Mouse (Mus musculus): ENCODE measurements around the gene Slc4a8. TPM values are rescaled to one million over a fixed set of nuclear protein-coding genes. Genes with fewer than 3 reads are reported as not detected.

Gene Slc4a8
- polyA plus RNA-seq, 1 experiment: not detected

DNA sequence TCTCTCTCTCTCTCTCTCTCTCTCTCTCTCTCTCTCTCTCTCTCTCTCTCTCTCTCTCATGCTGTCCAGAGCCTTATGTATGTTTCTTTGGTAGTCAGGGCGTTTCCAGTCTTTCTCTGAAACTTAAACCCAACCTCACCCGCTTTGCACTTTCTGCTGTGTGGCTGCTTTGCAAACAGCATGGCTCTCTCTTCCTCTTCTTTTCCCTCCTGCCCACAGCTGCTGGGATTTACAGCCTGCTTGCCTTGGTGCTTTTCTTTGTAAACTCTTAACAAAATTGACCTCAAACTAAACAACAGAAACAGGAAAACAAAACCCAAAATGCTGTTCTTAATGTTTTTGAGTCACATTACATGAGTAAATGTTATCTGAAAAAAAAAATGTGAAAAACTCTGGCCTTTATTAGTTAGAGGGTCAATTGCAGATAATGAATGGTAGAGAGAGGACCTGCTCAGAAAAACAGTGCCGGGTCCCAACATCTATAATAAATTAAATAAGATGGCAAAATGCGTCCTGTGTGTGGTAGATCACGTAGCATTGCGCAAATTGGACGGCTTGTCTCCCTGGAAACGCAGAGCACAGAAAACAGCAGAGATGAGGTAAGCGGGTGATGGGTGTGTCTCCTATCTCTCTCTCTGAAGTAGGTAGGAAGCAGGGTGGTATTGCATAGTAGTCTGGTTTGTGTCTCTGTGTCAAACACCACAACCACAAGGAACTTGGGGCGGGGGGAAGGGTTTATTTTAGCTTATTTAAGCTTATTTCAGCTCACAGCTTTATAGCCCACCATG lies 11.6 kb upstream of the Slc4a8 start:
- 83% methylated on average over 10 of the region's 10 CpGs for WGBS
- Histone ChIP-seq H3K4me3 (ENCODE audit: insufficient read depth, low read depth, low read length) (no peak overlapping the region), H3K4me1 (ENCODE audit: control insufficient read depth, insufficient read depth, low read length) (peaks cover 2% of the 10 kb centered on the region), H3K27ac (ENCODE audit: insufficient read depth, low read depth, low read length) (no peak overlapping the region)
- TF ChIP-seq CTCF (IDR thresholded peaks at IDR 0.05; ENCODE audit: insufficient read depth, low read depth, low read length) (no peak), POLR2A (IDR thresholded peaks at IDR 0.05; ENCODE audit: insufficient read depth, low read depth, low read length) (no peak)

DNA sequence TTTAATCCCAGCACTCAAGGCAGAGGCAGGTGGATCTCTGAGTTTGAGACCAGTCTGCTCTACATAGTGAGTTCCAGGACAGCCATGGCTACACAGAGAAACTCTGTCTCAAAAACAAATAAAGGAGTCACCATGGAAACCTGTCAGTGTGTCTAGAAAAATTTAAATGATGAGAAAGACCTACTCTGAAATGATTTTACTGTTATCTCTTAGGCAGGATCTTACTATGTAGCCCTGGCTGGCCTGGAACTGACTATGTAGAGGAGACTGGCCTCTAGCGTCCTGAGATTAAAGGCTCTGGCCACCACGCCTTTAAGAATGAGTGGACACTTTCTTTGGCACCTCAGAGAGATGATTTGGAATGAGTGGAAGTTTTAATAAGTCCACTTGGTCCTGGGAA lies 9.1 kb upstream of the Slc4a8 start:
- WGBS: 88% methylated on average over 2 of the region's 2 CpGs
- Histone ChIP-seq H3K4me3 (ENCODE audit: insufficient read depth, low read depth, low read length) (no peak overlapping the region), H3K27ac (ENCODE audit: insufficient read depth, low read depth, low read length) (no peak overlapping the region), H3K4me1 (ENCODE audit: control insufficient read depth, insufficient read depth, low read length) (peaks cover 7% of the 10 kb centered on the region)
- TF ChIP-seq CTCF (IDR thresholded peaks at IDR 0.05; ENCODE audit: insufficient read depth, low read depth, low read length) (no peak), POLR2A (IDR thresholded peaks at IDR 0.05; ENCODE audit: insufficient read depth, low read depth, low read length) (no peak)

DNA sequence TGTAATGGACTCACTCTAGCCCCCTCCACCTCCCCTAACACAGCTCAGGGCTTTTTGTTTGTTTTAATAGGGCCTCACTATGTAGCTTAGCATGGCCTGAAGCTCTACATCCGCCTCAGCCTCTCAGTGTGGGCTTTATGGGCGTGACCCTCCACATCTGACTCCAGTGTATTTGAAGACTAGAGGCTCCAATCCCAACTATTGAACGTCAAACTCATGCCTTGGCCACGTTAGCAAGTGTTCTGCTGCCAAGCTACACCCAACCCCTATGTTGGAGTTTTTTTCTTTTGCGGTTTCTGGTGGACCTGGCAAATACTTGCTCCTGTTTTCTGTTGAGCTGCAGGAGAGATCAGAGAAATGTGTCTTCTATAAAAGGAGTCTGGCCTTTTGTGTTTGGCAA lies 8.5 kb upstream of the Slc4a8 start:
- Histone ChIP-seq H3K27ac (ENCODE audit: insufficient read depth, low read depth, low read length) (no peak overlapping the region), H3K4me3 (ENCODE audit: insufficient read depth, low read depth, low read length) (no peak overlapping the region), H3K4me1 (ENCODE audit: control insufficient read depth, insufficient read depth, low read length) (peaks cover 10% of the 10 kb centered on the region)
- WGBS: 66% methylated on average over 5 of the region's 5 CpGs
- TF ChIP-seq POLR2A (IDR thresholded peaks at IDR 0.05; ENCODE audit: insufficient read depth, low read depth, low read length) (no peak), CTCF (IDR thresholded peaks at IDR 0.05; ENCODE audit: insufficient read depth, low read depth, low read length) (no peak)

DNA sequence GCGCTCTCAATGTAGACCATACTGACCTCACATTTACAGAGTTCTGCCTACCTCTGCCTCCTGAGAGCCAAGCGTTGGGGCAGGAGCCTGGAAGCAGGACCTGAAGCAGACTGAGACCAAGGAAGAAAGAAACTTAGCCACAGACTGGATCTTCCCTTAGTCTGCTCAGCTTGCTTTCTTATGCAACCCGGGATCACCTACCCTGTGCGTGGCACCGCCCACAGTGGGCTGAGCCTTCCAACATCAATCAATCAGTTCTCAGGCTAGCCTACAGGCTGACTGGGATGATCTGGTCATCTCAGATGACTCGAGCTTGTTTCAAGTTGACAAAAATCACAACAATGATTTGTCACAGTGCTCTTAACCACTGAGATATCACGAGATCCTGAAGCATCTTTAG lies 7.5 kb upstream of the Slc4a8 start:
- Histone ChIP-seq H3K4me3 (ENCODE audit: insufficient read depth, low read depth, low read length) (no peak overlapping the region), H3K27ac (ENCODE audit: insufficient read depth, low read depth, low read length) (no peak overlapping the region), H3K4me1 (ENCODE audit: control insufficient read depth, insufficient read depth, low read length) (peaks cover 10% of the 10 kb centered on the region)
- 67% methylated on average over 7 of the region's 7 CpGs for WGBS
- no peak for TF ChIP-seq POLR2A (IDR thresholded peaks at IDR 0.05; ENCODE audit: insufficient read depth, low read depth, low read length)
- TF ChIP-seq CTCF (IDR thresholded peaks at IDR 0.05; ENCODE audit: insufficient read depth, low read depth, low read length): no peak

DNA sequence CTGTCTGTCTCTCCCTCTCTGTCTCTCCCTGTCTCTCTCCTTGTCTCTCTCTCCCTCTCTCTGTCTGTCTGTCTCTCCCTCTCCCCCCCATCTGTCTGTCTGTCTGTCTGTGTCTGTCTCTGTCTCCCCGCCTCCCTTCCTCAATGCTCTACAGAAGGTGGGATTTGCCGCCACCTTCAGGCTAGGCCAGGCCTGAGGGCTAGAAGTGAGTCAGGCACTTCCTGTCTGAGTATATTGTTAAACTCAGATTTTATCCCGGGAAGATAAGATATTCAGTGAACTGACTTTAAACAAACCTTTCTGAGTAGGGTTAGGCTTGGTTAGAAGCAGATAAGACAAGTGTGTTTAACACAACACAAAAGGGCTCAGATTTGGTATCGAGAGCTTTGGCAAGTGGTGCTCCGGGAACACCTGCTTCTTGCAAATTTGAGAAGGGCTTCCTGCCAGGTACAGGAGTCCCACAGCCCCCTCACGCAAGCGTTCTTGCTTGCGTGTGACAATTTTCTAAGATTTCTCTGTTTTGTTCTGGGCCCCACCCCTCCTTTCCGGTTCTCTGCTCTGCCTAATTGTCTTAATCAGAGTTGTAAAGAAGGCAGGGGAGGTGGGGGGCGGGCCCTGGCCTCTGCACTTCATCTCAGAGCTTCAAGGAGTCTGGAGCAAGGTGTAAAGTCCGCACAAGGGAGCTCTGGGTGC lies 6.6 kb upstream of the Slc4a8 start:
- TF ChIP-seq POLR2A (IDR thresholded peaks at IDR 0.05; ENCODE audit: insufficient read depth, low read depth, low read length) (no peak), CTCF (IDR thresholded peaks at IDR 0.05; ENCODE audit: insufficient read depth, low read depth, low read length) (peak; percentile 25; the same call in 1 of the 2 replicates)
- Histone ChIP-seq H3K27ac (ENCODE audit: insufficient read depth, low read depth, low read length) (no peak overlapping the region), H3K4me1 (ENCODE audit: control insufficient read depth, insufficient read depth, low read length) (peaks cover 10% of the 10 kb centered on the region), H3K4me3 (ENCODE audit: insufficient read depth, low read depth, low read length) (no peak overlapping the region)
- WGBS: 10% methylated on average over 11 of the region's 11 CpGs

DNA sequence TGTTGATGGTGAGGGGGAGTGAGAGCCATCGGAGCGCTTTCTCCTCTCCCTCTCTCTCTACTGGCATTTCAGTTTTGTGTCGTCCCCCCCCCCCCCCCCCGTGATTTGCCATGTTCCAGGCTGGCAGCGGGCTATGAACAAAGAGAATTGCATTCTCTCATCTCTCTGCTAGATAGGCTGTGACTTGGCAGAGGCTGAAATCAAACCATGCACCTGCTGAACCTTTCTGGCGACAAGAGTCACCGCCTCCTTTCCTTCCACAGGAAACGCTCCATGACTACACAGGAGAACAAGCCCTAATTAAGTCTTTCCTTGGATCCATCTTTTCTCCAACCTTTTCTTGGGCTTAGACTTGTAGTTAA lies 6.1 kb upstream of the Slc4a8 start:
- peaks cover 10% of the 10 kb centered on the region for H3K4me1 ChIP-seq (ENCODE audit: control insufficient read depth, insufficient read depth, low read length)
- no peak overlapping the region for H3K27ac ChIP-seq (ENCODE audit: insufficient read depth, low read depth, low read length)
- H3K4me3 ChIP-seq (ENCODE audit: insufficient read depth, low read depth, low read length): no peak overlapping the region
- WGBS: 17% methylated on average over 6 of the region's 8 CpGs
- TF ChIP-seq POLR2A (IDR thresholded peaks at IDR 0.05; ENCODE audit: insufficient read depth, low read depth, low read length): no peak
- TF ChIP-seq CTCF (IDR thresholded peaks at IDR 0.05; ENCODE audit: insufficient read depth, low read depth, low read length): no peak

DNA sequence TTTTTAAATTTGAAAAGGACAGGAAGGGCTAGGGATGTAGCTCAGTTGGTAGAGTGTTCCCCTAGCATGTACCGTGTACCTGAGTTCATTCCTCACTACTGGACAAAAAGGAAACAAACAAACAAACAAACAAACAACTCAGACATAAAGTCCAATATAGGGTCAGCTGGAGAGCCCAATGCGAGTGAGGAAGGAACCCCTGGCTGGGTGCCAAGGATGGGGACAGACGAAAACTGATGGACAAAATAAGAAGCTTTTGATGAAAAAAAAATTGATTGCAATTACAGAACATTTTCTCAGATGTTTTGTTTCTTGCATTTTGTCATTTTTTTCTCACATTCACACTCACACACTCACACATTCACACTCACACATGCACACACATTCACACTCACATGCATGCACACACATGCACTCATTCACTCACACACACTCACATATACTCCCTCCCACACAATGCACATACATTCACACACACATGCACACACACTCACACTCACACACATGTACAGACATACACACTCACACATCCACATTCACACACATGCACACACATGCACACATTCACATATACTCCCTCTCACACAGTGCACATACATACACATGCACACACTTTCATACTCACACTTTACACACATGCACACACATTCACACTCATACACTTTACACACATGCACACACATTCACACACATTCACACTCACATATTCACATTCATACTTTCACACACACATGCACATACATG lies 5.5 kb upstream of the Slc4a8 start:
- WGBS: 51% methylated on average over 3 of the region's 3 CpGs
- no peak overlapping the region for H3K4me3 ChIP-seq (ENCODE audit: insufficient read depth, low read depth, low read length)
- no peak overlapping the region for H3K27ac ChIP-seq (ENCODE audit: insufficient read depth, low read depth, low read length)
- peaks cover 13% of the 10 kb centered on the region for H3K4me1 ChIP-seq (ENCODE audit: control insufficient read depth, insufficient read depth, low read length)
- no peak for TF ChIP-seq POLR2A (IDR thresholded peaks at IDR 0.05; ENCODE audit: insufficient read depth, low read depth, low read length)
- TF ChIP-seq CTCF (IDR thresholded peaks at IDR 0.05; ENCODE audit: insufficient read depth, low read depth, low read length): no peak

DNA sequence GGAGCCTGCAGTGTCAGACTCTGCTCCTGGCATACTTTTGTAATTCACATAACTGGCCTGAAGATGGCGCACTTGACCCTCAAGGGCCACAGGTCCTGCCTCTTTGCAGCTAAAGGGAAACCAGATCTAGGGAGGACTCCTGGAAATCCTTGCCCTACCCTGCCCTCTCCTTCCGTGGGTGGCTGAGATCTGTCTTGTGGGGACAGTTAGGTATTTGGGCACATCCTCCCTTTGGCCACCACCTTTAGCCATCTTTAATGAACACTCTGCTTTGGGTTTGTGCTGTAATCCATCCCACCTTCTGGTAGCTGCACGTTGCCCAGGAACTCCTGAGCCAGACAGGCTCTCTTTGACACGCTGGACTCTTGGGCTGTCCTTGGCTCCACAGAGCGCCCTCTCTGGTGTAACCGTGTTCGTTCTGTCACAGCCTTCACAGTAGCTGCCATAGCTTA lies 4.0 kb upstream of the Slc4a8 start:
- H3K4me1 ChIP-seq (ENCODE audit: control insufficient read depth, insufficient read depth, low read length): peaks cover 13% of the 10 kb centered on the region
- H3K27ac ChIP-seq (ENCODE audit: insufficient read depth, low read depth, low read length): no peak overlapping the region
- TF ChIP-seq CTCF (IDR thresholded peaks at IDR 0.05; ENCODE audit: insufficient read depth, low read depth, low read length): peak; percentile 64
- TF ChIP-seq POLR2A (IDR thresholded peaks at IDR 0.05; ENCODE audit: insufficient read depth, low read depth, low read length): no peak
- no peak overlapping the region for H3K4me3 ChIP-seq (ENCODE audit: insufficient read depth, low read depth, low read length)
- WGBS: 6% methylated on average over 7 of the region's 7 CpGs

DNA sequence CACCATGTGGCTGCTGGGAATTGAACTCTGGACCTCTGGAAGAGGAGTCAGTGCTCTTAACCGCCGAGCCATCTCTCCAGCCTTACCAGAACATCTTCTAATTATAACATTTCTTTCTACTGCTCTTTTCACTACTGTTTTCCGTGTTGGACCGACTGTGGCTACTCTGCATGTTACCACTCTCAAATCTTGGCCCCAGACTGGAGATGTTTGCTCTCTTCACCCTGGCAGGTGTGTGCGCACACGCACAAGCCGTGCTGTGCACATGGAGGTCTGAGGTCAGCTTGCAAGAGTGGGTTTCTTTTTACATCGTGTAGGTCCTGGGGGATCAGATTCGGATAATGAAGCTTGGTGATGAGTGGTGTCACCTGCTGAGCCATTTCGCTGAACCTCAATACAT lies 2.3 kb upstream of the Slc4a8 start:
- no peak overlapping the region for H3K4me3 ChIP-seq (ENCODE audit: insufficient read depth, low read depth, low read length)
- peaks cover 23% of the 10 kb centered on the region for H3K4me1 ChIP-seq (ENCODE audit: control insufficient read depth, insufficient read depth, low read length)
- H3K27ac ChIP-seq (ENCODE audit: insufficient read depth, low read depth, low read length): no peak overlapping the region
- 90% methylated on average over 10 of the region's 10 CpGs for whole genome bisulfite sequencing
- TF ChIP-seq POLR2A (IDR thresholded peaks at IDR 0.05; ENCODE audit: insufficient read depth, low read depth, low read length): no peak
- TF ChIP-seq CTCF (IDR thresholded peaks at IDR 0.05; ENCODE audit: insufficient read depth, low read depth, low read length): no peak
